Mouse (Mus musculus): ENCODE results near the gene Cdk2ap2. TPM values are rescaled to one million over a fixed set of nuclear protein-coding genes. Genes with fewer than 3 reads are reported as not detected.
A peak's percentile ranks its signal among the peaks of the same experiment; 100 is the strongest.
"Not testable (repeated sequence)": the region's sequence is repeated elsewhere in the genome, so short reads cannot be mapped to it uniquely, and the experiment has no call there.

Gene Cdk2ap2
- 88.7 and 99.0 TPM in 2 replicates for polyA plus RNA-seq (2015; fragmentation: Nextera tagmentation; extraction: Ambion mirVana)

GRCm38 (mm10) chr19:4096642-4097440 lies at the start of gene Cdk2ap2:
TSS of gene Cdk2ap2 (plus strand) at chr19:4097182.
- Histone ChIP-seq H3K4me3 (replicated peaks) (peak within 1 kb of the TSS; percentile 71), H3K9me3 (replicated peaks) (no peaks in the 10 kb centered on the region), H3K27me3 (replicated peaks) (no peaks in the 10 kb centered on the region), H3K36me3 (no peaks in the 10 kb centered on the region), H3K9ac (replicated peaks) (peak within 1 kb of the TSS; percentile 63), H3K4me1 (peaks cover 55% of the 10 kb centered on the region), H3K4me2 (peak within 1 kb of the TSS; percentile 77), H3K27ac (replicated peaks) (peak within 1 kb of the TSS; percentile 93)
- under 1% methylated on average over 65 of the region's 65 CpGs for WGBS
- peak; percentile 93 for ATAC-seq (ENCODE audit: low FRiP score)

GRCm38 (mm10) chr19:4047859-4048258 lies 49.1 kb upstream of the Cdk2ap2 start:
- Histone ChIP-seq H3K36me3 (no peaks in the 10 kb centered on the region), H3K9me3 (replicated peaks) (no peaks in the 10 kb centered on the region), H3K27ac (replicated peaks) (no peak overlapping the region), H3K4me2 (no peak overlapping the region), H3K4me1 (0 out of 2 replicates have a peak, but pooled peaks cover 2% of the 10 kb centered on the region), H3K4me3 (replicated peaks) (no peak overlapping the region), H3K27me3 (replicated peaks) (no peaks in the 10 kb centered on the region), H3K9ac (replicated peaks) (no peak overlapping the region)
- no peak for ATAC-seq (ENCODE audit: low FRiP score)
- 13% methylated on average over 4 of the region's 4 CpGs for WGBS

GRCm38 (mm10) chr19:4049069-4049468 lies 47.9 kb upstream of the Cdk2ap2 start:
- H3K36me3 ChIP-seq; H3K27ac ChIP-seq (replicated peaks); H3K4me2 ChIP-seq; H3K4me1 ChIP-seq; H3K27me3 ChIP-seq (replicated peaks); H3K9me3 ChIP-seq (replicated peaks); H3K4me3 ChIP-seq (replicated peaks); ATAC-seq (ENCODE audit: low FRiP score); H3K9ac ChIP-seq (replicated peaks): not testable (repeated sequence)
- 87% methylated on average over 5 of the region's 5 CpGs for WGBS

- no peaks in the 10 kb centered on the region for H3K36me3 ChIP-seq
- no peak overlapping the region for H3K9ac ChIP-seq (replicated peaks)
- no peak overlapping the region for H3K4me3 ChIP-seq (replicated peaks)
- H3K27ac ChIP-seq (replicated peaks): no peak overlapping the region
- H3K9me3 ChIP-seq (replicated peaks): no peaks in the 10 kb centered on the region
- H3K4me1 ChIP-seq: 0 out of 2 replicates have a peak, but pooled peaks cover 2% of the 10 kb centered on the region
- no peak for ATAC-seq (ENCODE audit: low FRiP score)
- 95% methylated on average over 5 of the region's 5 CpGs for WGBS
- no peak overlapping the region for H3K4me2 ChIP-seq
- no peaks in the 10 kb centered on the region for H3K27me3 ChIP-seq (replicated peaks)
Observed at GRCm38 (mm10) chr19:4051016-4051415, 46.0 kb upstream of the Cdk2ap2 start.

- no peak overlapping the region for H3K4me2 ChIP-seq
- ATAC-seq (ENCODE audit: low FRiP score): no peak
- H3K27me3 ChIP-seq (replicated peaks): no peaks in the 10 kb centered on the region
- H3K4me1 ChIP-seq: no peaks in the 10 kb centered on the region
- no peak overlapping the region for H3K4me3 ChIP-seq (replicated peaks)
- no peak overlapping the region for H3K9ac ChIP-seq (replicated peaks)
- WGBS: 55% methylated on average over 10 of the region's 10 CpGs
- no peak overlapping the region for H3K27ac ChIP-seq (replicated peaks)
- H3K36me3 ChIP-seq: no peaks in the 10 kb centered on the region
- H3K9me3 ChIP-seq (replicated peaks): no peaks in the 10 kb centered on the region
Observed at GRCm38 (mm10) chr19:4051741-4052515, 45.1 kb upstream of the Cdk2ap2 start.

GRCm38 (mm10) chr19:4052516-4053030 lies 44.4 kb upstream of the Cdk2ap2 start:
- Histone ChIP-seq H3K27ac (replicated peaks) (no peak overlapping the region), H3K4me2 (no peak overlapping the region), H3K4me1 (no peaks in the 10 kb centered on the region), H3K36me3 (no peaks in the 10 kb centered on the region), H3K27me3 (replicated peaks) (no peaks in the 10 kb centered on the region), H3K9me3 (replicated peaks) (no peaks in the 10 kb centered on the region), H3K9ac (replicated peaks) (no peak overlapping the region), H3K4me3 (replicated peaks) (no peak overlapping the region)
- 75% methylated on average over 5 of the region's 5 CpGs for WGBS
- no peak for ATAC-seq (ENCODE audit: low FRiP score)

GRCm38 (mm10) chr19:4054613-4055012 lies 42.4 kb upstream of the Cdk2ap2 start:
- no peaks in the 10 kb centered on the region for H3K9me3 ChIP-seq (replicated peaks)
- 93% methylated on average over 5 of the region's 5 CpGs for WGBS
- H3K9ac ChIP-seq (replicated peaks): no peak overlapping the region
- no peaks in the 10 kb centered on the region for H3K4me1 ChIP-seq
- ATAC-seq (ENCODE audit: low FRiP score): no peak
- no peaks in the 10 kb centered on the region for H3K27me3 ChIP-seq (replicated peaks)
- no peak overlapping the region for H3K4me3 ChIP-seq (replicated peaks)
- H3K36me3 ChIP-seq: no peaks in the 10 kb centered on the region
- no peak overlapping the region for H3K27ac ChIP-seq (replicated peaks)
- H3K4me2 ChIP-seq: no peak overlapping the region

GRCm38 (mm10) chr19:4055216-4055946 lies 41.6 kb upstream of the Cdk2ap2 start:
- no peak for ATAC-seq (ENCODE audit: low FRiP score)
- Histone ChIP-seq H3K36me3 (no peaks in the 10 kb centered on the region), H3K9me3 (replicated peaks) (no peaks in the 10 kb centered on the region), H3K27ac (replicated peaks) (no peak overlapping the region), H3K9ac (replicated peaks) (no peak overlapping the region), H3K4me3 (replicated peaks) (no peak overlapping the region), H3K4me2 (no peak overlapping the region), H3K4me1 (no peaks in the 10 kb centered on the region), H3K27me3 (replicated peaks) (no peaks in the 10 kb centered on the region)
- WGBS: 82% methylated on average over 8 of the region's 8 CpGs

- Histone ChIP-seq H3K9ac (replicated peaks) (no peak overlapping the region), H3K4me1 (no peaks in the 10 kb centered on the region), H3K27ac (replicated peaks) (no peak overlapping the region), H3K4me3 (replicated peaks) (no peak overlapping the region), H3K27me3 (replicated peaks) (no peaks in the 10 kb centered on the region), H3K9me3 (replicated peaks) (no peaks in the 10 kb centered on the region), H3K36me3 (no peaks in the 10 kb centered on the region), H3K4me2 (no peak overlapping the region)
- no peak for ATAC-seq (ENCODE audit: low FRiP score)
- 68% methylated on average over 15 of the region's 15 CpGs for WGBS
Observed at GRCm38 (mm10) chr19:4055947-4056693, 40.9 kb upstream of the Cdk2ap2 start.

GRCm38 (mm10) chr19:4056727-4057126 lies 40.3 kb upstream of the Cdk2ap2 start:
- Histone ChIP-seq H3K9me3 (replicated peaks) (no peaks in the 10 kb centered on the region), H3K4me2 (no peak overlapping the region), H3K27me3 (replicated peaks) (no peaks in the 10 kb centered on the region), H3K4me3 (replicated peaks) (no peak overlapping the region), H3K27ac (replicated peaks) (no peak overlapping the region), H3K36me3 (no peaks in the 10 kb centered on the region), H3K4me1 (no peaks in the 10 kb centered on the region), H3K9ac (replicated peaks) (no peak overlapping the region)
- WGBS: 33% methylated on average over 4 of the region's 4 CpGs
- no peak for ATAC-seq (ENCODE audit: low FRiP score)

- 87% methylated on average over 13 of the region's 13 CpGs for WGBS
- no peaks in the 10 kb centered on the region for H3K36me3 ChIP-seq
- no peak overlapping the region for H3K4me3 ChIP-seq (replicated peaks)
- H3K9ac ChIP-seq (replicated peaks): no peak overlapping the region
- H3K4me2 ChIP-seq: no peak overlapping the region
- H3K27me3 ChIP-seq (replicated peaks): no peaks in the 10 kb centered on the region
- H3K27ac ChIP-seq (replicated peaks): no peak overlapping the region
- H3K9me3 ChIP-seq (replicated peaks): no peaks in the 10 kb centered on the region
- no peaks in the 10 kb centered on the region for H3K4me1 ChIP-seq
- no peak for ATAC-seq (ENCODE audit: low FRiP score)
Observed at GRCm38 (mm10) chr19:4057389-4057788, 39.6 kb upstream of the Cdk2ap2 start.
